In genomic region chr6:143547406-143547903, GRCm38 (mm10) we compare ENCODE assay signal across 29 mouse cellular contexts.
DNase-seq lines count a peak whose midpoint lies in the region; ATAC-seq and TF ChIP-seq lines count a peak whose summit lies in the region.
"Had no signal": no experiment of that assay in that cellular context is flagged by ENCODE, and none has a peak within 500 bp of the region (broad histone marks: within the 10 kb centered on the region; RNA-seq: fewer than 3 reads in every experiment).

No protein-coding gene starts in this region.

- no peaks in the 10 kb centered on the region for H3K27me3 ChIP-seq in kidney, postnatal 0 days (ENCODE audit: insufficient read depth, low read length)
- no peaks in the 10 kb centered on the region for H3K27me3 ChIP-seq in lung, embryonic 15.5 days
- H3K27me3 ChIP-seq: heart, embryonic 13.5 days; hindbrain, embryonic 15.5 days; limb, embryonic 12.5 days; liver, embryonic 12.5 days had no signal

- H3K4me3 ChIP-seq in kidney, postnatal 0 days (replicated peaks; ENCODE audit: low read depth, low read length), result no peak overlapping the region
- no peak overlapping the region for H3K4me3 ChIP-seq in lung, embryonic 15.5 days
- H3K4me3 ChIP-seq: heart, embryonic 13.5 days; hindbrain, embryonic 10.5 days; hindbrain, embryonic 15.5 days; limb, embryonic 12.5 days; liver, embryonic 12.5 days had no signal

- TF ChIP-seq POLR2A in brain, embryonic 14.5 days (IDR thresholded peaks at IDR 0.05; ENCODE audit: borderline replicate concordance, extremely low read depth, insufficient read depth, insufficient read length, poor library complexity, severe bottlenecking), result no peak

- no peak overlapping the region for H3K4me2 ChIP-seq in kidney, postnatal 0 days (ENCODE audit: low read length)
- H3K4me2 ChIP-seq in lung, embryonic 15.5 days, result 0 out of 2 replicates have a peak overlapping the region, but pooled peaks have one; percentile 3
- H3K4me2 ChIP-seq: heart, embryonic 13.5 days; hindbrain, embryonic 15.5 days; limb, embryonic 12.5 days; liver, embryonic 12.5 days had no signal

- H3K4me1 ChIP-seq in kidney, postnatal 0 days (replicated peaks; ENCODE audit: insufficient read depth, low read length), result no peaks in the 10 kb centered on the region
- 0 out of 2 replicates have a peak, but pooled peaks cover 6% of the 10 kb centered on the region for H3K4me1 ChIP-seq in lung, embryonic 15.5 days
- H3K4me1 ChIP-seq: heart, embryonic 13.5 days; hindbrain, embryonic 10.5 days; hindbrain, embryonic 15.5 days; limb, embryonic 12.5 days; liver, embryonic 12.5 days had no signal

- 53% methylated on average over 10 of the region's 10 CpGs for WGBS in kidney, postnatal 0 days
- 31% methylated on average over 10 of the region's 10 CpGs for WGBS in lung, embryonic 15.5 days

- no peak overlapping the region for H3K27ac ChIP-seq in kidney, postnatal 0 days
- H3K27ac ChIP-seq in lung, embryonic 15.5 days, result no peak overlapping the region
- H3K27ac ChIP-seq: heart, embryonic 13.5 days; hindbrain, embryonic 10.5 days; hindbrain, embryonic 15.5 days; liver, embryonic 12.5 days; stomach, postnatal 0 days had no signal

- no peaks in the 10 kb centered on the region for H3K9me3 ChIP-seq in kidney, postnatal 0 days (replicated peaks; ENCODE audit: low read length)
- H3K9me3 ChIP-seq in lung, embryonic 15.5 days, result no peaks in the 10 kb centered on the region
- H3K9me3 ChIP-seq: heart, embryonic 13.5 days; hindbrain, embryonic 10.5 days; hindbrain, embryonic 15.5 days; liver, embryonic 12.5 days had no signal

- peak; percentile 86 for DNase-seq in kidney, postnatal 0 days (ENCODE audit: low spot score)
- no peak for DNase-seq in kidney, adult 11 months
- DNase-seq in lung, postnatal 36 days, result no peak
- peak; percentile 17 for DNase-seq in brain, adult 2 months (ENCODE audit: low read depth, low spot score)
- peak; percentile 18 for DNase-seq in brain, embryonic 14.5 days (ENCODE audit: low read depth)
- no peak for DNase-seq in adrenal gland, postnatal 36 days
- DNase-seq: adrenal gland, adult 2 months; B cell, adult 2 months; cerebellum, adult 11 months; cerebellum, adult 9-10 months; cerebellum, postnatal 36 days; gastrocnemius, postnatal 36 days; heart, adult 18-20 months; heart, postnatal 10 days; kidney, adult 18-20 months; layer of hippocampus, adult 9-11 months; liver, postnatal 0 days; midbrain, embryonic 14.5 days; thymus, adult 18-20 months; thymus, postnatal 25 days had no signal

- no peak for TF ChIP-seq CTCF in kidney, postnatal 0 days (IDR thresholded peaks at IDR 0.05; ENCODE audit: low read depth)
- no peak for TF ChIP-seq CTCF in brain, embryonic 14.5 days (IDR thresholded peaks at IDR 0.05; ENCODE audit: borderline replicate concordance, extremely low read depth, insufficient read depth, insufficient read length)

- no peaks in the 10 kb centered on the region for H3K36me3 ChIP-seq in kidney, postnatal 0 days (ENCODE audit: insufficient read depth, low read length)
- H3K36me3 ChIP-seq in lung, embryonic 15.5 days, result no peaks in the 10 kb centered on the region
- H3K36me3 ChIP-seq: heart, embryonic 13.5 days; hindbrain, embryonic 10.5 days; hindbrain, embryonic 15.5 days; limb, embryonic 12.5 days; liver, embryonic 12.5 days had no signal

- no peak overlapping the region for H3K9ac ChIP-seq in kidney, postnatal 0 days (ENCODE audit: low read depth, low read length)
- no peak overlapping the region for H3K9ac ChIP-seq in lung, embryonic 15.5 days
- H3K9ac ChIP-seq: heart, embryonic 13.5 days; hindbrain, embryonic 15.5 days; limb, embryonic 12.5 days; liver, embryonic 12.5 days; liver, postnatal 0 days had no signal

- no peak for ATAC-seq in kidney, postnatal 0 days (replicated peaks; ENCODE audit: low FRiP score, low read depth)
- no peak for ATAC-seq in lung, embryonic 15.5 days (ENCODE audit: borderline replicate concordance, extremely low read depth, low FRiP score, low TSS enrichment)
- ATAC-seq: forebrain, embryonic 14.5 days; inflammation-experienced regulatory T-cells, adult 6 months; liver, embryonic 12.5 days; liver, postnatal 0 days had no signal

Comparison
In these comparisons a context has a peak if more than half of its experiments do, and no peak if none do; other contexts are left out.
1. DNase-seq: peak in kidney, postnatal 0 days (single experiment), brain, adult 2 months (single experiment) and brain, embryonic 14.5 days (single experiment); none in kidney, adult 11 months (single experiment), lung, postnatal 36 days (single experiment) and adrenal gland, postnatal 36 days (0 of 2).